Mouse (Mus musculus) small intestine, adult 2 months (tissue): ENCODE measurements around the gene Fam213b.

Experiments
- CTCF ChIP-seq: fragments of 200-500 bp; IDR thresholded peaks from 2 replicates; pipeline ENCODE4 v1.5.1; 2012; ENCODE audit warnings: low read depth, mild to moderate bottlenecking, control low read depth, inconsistent platforms, low read length, moderate library complexity, mixed read lengths; ENCODE audit not compliant: insufficient replicate concordance, insufficient read length; ENCODE audit errors: extremely low read depth
- POLR2A ChIP-seq: fragments of 200-500 bp; IDR thresholded peaks from 2 replicates; pipeline ENCODE4 v1.6.1; 2012; ENCODE audit warnings: low read depth, mild to moderate bottlenecking, control low read depth, inconsistent platforms, low read length, moderate library complexity

DNA sequence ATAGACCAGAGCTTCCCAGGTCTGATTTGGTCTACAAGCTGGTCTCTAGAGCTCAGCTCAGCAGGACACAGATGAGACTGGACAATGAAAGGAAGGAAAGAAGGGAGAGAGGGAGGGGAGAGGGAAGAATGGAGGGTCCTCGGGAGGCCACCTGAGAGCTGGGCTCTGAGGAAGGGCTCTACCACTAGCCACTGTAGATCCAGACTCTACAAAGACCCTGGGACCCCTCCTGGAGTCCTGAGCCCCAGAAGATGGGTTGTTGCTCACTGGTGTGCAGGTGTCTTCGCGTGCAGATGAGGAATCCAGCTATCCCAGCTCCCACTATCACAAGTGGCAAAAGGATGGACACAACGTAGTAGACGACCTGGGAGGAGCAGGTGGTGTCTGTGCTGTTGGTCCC is 24.0 kb upstream of the Fam213b start:
- TF ChIP-seq CTCF (no peak), POLR2A (no peak)
